Mouse (Mus musculus): ENCODE data around the gene Bri3bp.
A peak's percentile ranks its signal among the peaks of the same experiment; 100 is the strongest.
"Not testable (repeated sequence)": the region's sequence is repeated elsewhere in the genome, so short reads cannot be mapped to it uniquely, and the experiment has no call there.

The Bri3bp gene

GRCm38 (mm10) chr5:125441234-125442114, at the start of gene Bri3bp:
Bri3bp (plus strand) TSS chr5:125441568.
- peak; percentile 62 to 69 for DNase-seq (ENCODE audit: low spot score in 2 of 2)

- DNase-seq (ENCODE audit: low spot score in 2 of 2): no peak
Observed at GRCm38 (mm10) chr5:125391609-125392008, 49.8 kb upstream of the Bri3bp start.

- not testable (repeated sequence) for DNase-seq (ENCODE audit: low spot score in 2 of 2)
Observed at GRCm38 (mm10) chr5:125392176-125392575, 49.2 kb upstream of the Bri3bp start.

GRCm38 (mm10) chr5:125392618-125392976, 48.8 kb upstream of the Bri3bp start:
- no peak for DNase-seq (ENCODE audit: low spot score in 2 of 2)

- peak; percentile 93 to 95 for DNase-seq (ENCODE audit: low spot score in 2 of 2)
Observed at GRCm38 (mm10) chr5:125392977-125393621, 48.3 kb upstream of the Bri3bp start.

- peak; percentile 78 to 79 for DNase-seq (ENCODE audit: low spot score in 2 of 2)
Observed at GRCm38 (mm10) chr5:125393622-125394603, 47.5 kb upstream of the Bri3bp start.

GRCm38 (mm10) chr5:125395008-125395407, 46.4 kb upstream of the Bri3bp start:
- no peak for DNase-seq (ENCODE audit: low spot score in 2 of 2)

GRCm38 (mm10) chr5:125400903-125401302, 40.5 kb upstream of the Bri3bp start:
- DNase-seq (ENCODE audit: low spot score in 2 of 2): no peak

GRCm38 (mm10) chr5:125402476-125402875, 38.9 kb upstream of the Bri3bp start:
- DNase-seq (ENCODE audit: low spot score in 2 of 2): no peak

GRCm38 (mm10) chr5:125402991-125403390, 38.4 kb upstream of the Bri3bp start:
- DNase-seq (ENCODE audit: low spot score in 2 of 2): no peak

DNA sequence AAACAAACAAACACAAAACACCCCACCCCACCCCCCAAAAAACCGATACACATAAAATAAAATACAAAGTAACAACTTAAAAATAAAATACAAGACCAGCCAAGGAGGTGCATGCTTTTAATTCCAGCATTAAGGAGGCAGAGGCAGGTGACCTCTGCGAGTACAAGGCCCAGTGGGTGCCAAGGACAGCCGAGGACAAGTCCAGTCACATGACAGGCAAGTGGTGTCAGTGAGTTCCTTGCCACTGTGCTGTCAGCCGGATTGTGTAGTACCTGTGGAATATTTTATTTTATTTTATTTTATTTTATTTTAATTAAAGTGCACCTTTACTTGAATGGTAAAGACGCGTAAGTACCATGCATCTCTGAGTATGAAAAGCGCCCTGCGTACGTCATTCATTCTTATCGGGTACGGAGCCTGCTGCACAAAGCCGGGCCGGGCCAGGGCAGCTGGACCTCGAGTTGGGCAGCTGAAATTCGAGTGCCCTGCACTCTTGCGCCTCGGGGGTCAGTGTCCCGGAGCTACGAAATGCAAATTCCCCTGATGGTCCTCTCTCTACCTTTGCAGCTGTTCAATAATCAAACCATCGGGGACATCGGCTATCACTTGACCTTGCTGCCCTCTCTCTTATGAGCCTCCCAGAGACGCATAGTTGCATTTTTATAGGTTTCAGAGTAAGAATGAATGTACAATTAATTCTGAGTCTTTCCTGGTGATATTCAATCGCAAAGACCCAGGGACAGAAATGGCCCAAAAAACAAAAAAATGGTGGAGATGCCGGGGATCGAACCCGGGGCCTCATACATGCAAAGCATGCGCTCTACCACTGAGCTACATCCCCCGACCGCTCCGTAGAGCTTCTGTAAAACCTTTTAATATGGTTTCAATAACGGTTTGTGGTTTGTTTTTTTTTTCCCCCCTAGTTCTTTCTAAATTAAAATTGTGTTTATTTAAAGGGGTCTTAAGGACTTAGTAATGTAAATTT, 37.6 kb upstream of the Bri3bp start:
- DNase-seq (ENCODE audit: low spot score in 2 of 2): peak; percentile 55 to 72

DNA sequence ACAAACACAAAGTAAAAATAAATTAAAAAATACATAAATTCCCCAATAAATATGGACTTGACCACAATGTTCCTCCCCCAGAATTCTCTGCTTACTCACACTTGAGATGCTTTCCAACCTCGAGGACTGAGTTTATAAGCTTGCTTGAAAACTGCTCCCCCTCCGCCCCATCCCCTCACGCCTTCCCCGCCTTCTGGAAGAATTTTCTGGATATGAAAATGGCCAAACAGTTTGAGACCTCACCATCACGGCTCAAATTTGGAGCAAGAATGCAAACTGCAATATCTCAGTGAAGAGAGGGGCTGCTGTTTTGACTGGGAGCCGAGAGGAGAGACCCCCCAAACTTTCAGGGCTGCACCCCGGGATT, 36.8 kb upstream of the Bri3bp start:
- no peak for DNase-seq (ENCODE audit: low spot score in 2 of 2)

DNA sequence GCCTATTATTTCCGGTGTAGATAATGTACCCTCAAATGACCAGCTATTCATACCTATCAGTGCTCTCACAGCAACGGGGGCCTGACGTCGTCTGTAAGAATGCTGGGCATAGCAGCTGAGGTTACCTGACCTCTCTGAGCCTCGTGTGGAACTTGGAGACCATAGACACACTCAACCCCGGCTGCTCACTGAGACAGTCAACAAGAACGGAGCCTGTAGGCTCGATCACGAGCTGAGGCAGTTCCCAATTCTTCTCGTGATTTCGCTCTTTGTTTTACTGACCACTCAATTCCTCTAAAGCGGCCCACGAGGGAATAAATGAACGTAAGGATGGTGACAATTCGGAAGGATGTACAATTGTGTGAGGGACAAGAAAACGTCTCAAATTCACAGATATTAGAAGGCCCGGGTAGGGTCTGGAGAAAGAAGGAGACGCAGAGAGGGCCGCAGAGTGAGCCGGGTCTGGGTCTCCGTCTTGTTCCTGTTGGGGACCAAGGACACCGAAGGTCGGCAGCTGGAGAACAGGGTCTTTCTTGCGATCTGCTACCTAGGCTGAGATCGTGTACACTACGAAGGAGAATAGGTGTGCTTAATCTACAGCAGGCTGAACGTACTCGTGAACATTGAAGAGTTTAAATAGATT, 36.3 kb upstream of the Bri3bp start:
- DNase-seq (ENCODE audit: low spot score in 2 of 2): peak; percentile 28 to 34

DNA sequence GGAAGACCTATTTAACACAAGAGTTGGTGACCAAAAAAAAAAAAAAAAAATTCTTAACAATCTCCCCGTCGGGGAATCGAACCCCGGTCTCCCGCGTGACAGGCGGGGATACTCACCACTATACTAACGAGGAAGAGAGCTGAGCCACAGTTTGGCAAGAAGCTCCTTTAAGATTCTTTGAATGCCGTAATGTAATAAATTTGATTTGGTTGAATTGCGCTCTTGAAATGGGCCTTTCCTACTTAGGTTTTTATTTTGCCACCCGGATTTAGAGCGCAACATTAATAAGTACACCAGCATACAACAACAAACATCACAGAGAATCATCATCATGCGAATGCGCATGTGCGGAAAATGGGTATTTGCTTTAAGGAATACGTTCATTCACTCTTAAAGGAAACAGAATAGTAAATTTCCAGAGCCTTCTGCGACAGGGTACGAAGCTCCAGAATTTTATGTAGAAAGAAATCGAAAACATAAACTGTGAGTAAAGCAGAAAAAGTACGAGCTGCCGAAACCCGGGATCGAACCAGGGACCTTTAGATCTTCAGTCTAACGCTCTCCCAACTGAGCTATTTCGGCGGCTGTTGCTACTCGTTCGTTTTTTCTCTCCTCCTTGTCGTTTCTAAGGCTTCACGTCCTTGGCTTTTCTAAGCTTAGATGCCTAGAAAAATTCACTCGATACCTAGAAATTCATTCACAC, 35.7 kb upstream of the Bri3bp start:
- peak; percentile 79 to 90 for DNase-seq (ENCODE audit: low spot score in 2 of 2)

GRCm38 (mm10) chr5:125406322-125407016, 34.9 kb upstream of the Bri3bp start:
- peak; percentile 62 to 64 for DNase-seq (ENCODE audit: low spot score in 2 of 2)

GRCm38 (mm10) chr5:125407020-125407830, 34.1 kb upstream of the Bri3bp start:
- no peak for DNase-seq (ENCODE audit: low spot score in 2 of 2)

DNA sequence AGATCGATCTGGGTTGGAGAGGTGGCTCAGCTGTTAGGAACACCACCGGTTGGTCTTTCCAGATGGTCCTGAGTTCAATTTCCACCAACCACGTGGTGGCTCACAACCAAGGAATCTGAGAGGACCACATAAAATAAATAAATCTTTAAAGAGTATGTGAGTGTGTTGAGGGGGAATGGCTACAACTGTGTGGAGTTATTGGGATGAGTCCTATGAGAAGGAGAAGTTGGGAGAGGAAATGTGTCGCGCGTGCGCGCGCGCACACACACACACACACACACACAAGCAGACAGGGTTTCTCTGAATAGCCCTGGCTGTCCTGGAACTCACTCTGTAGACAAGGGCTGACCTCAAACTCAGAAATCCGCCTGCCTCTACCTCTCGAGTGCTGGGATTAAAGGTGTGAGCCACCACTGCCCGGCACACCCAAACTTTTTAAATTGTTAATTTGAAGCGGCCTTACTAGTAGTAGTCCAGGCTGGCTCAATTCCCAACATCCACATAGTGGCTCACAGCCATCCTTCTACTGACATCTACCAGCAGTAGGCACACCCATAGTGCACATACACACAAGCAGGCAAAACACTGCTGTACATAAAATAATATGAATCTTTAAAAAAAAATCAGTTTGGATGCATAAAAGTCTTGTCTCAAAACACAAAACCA, 33.3 kb upstream of the Bri3bp start:
- no peak for DNase-seq (ENCODE audit: low spot score in 2 of 2)

GRCm38 (mm10) chr5:125408842-125409241, 32.5 kb upstream of the Bri3bp start:
- peak; percentile 79 to 87 for DNase-seq (ENCODE audit: low spot score in 2 of 2)

Measured in thymus, postnatal 10 days (tissue).